Mouse (Mus musculus): ENCODE results near the gene Gm20388. TPM values are rescaled to one million over a fixed set of nuclear protein-coding genes. Genes with fewer than 3 reads are reported as not detected.

Gm20388 gene
- polyA plus RNA-seq, 1 experiment from 2014 or later = 12.4 TPM

GRCm38 (mm10) chr8:122369665-122370064, 2459.0 kb downstream of the Gm20388 start:
- H3K9me3 ChIP-seq (ENCODE audit: control insufficient read depth, low read length) = no peaks in the 10 kb centered on the region
- no peak overlapping the region for H3K4me3 ChIP-seq (ENCODE audit: low read length)
- WGBS = 13% methylated on average over 9 of the region's 9 CpGs
- H3K9ac ChIP-seq (ENCODE audit: low read depth, low read length) = no peak overlapping the region
- H3K36me3 ChIP-seq (ENCODE audit: control insufficient read depth, insufficient read depth, low read length) = no peaks in the 10 kb centered on the region
- H3K4me2 ChIP-seq (ENCODE audit: low read length) = no peak overlapping the region
- peak; percentile 64 for ATAC-seq
- no peak overlapping the region for H3K27ac ChIP-seq (ENCODE audit: low read depth, low read length)
- H3K27me3 ChIP-seq (replicated peaks; ENCODE audit: control insufficient read depth, insufficient read depth, low read length) = no peaks in the 10 kb centered on the region
- H3K4me1 ChIP-seq (ENCODE audit: control insufficient read depth, insufficient read depth, low read depth, low read length) = no peaks in the 10 kb centered on the region

DNA sequence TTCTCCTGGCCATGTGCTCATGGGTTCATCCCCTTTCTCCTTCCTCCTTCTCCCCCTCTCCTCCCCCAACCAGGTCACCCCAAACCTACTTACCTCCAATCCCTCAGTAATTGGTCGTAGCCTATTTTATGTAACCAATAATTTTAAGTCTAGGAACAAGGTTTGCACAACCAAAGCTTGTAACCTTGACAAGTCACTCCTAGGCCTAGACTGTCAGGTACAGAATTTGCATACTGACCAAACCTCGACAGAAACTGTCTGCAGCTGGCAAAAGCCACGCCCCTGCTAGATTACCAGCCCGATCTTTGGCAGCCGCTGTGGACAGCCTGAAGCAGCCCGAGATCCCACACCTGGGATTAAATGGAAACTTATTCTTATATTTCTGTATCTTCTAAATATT, 2461.1 kb downstream of the Gm20388 start:
- WGBS = 77% methylated on average over 6 of the region's 6 CpGs
- peaks cover 3% of the 10 kb centered on the region for H3K4me1 ChIP-seq (ENCODE audit: control insufficient read depth, insufficient read depth, low read depth, low read length)
- no peak overlapping the region for H3K4me3 ChIP-seq (ENCODE audit: low read length)
- no peak overlapping the region for H3K27ac ChIP-seq (ENCODE audit: low read depth, low read length)
- H3K9ac ChIP-seq (ENCODE audit: low read depth, low read length) = no peak overlapping the region
- H3K36me3 ChIP-seq (ENCODE audit: control insufficient read depth, insufficient read depth, low read length) = no peaks in the 10 kb centered on the region
- ATAC-seq = no peak
- no peak overlapping the region for H3K4me2 ChIP-seq (ENCODE audit: low read length)
- no peaks in the 10 kb centered on the region for H3K9me3 ChIP-seq (ENCODE audit: control insufficient read depth, low read length)
- H3K27me3 ChIP-seq (replicated peaks; ENCODE audit: control insufficient read depth, insufficient read depth, low read length) = no peaks in the 10 kb centered on the region

GRCm38 (mm10) chr8:122375320-122375719, 2464.7 kb downstream of the Gm20388 start:
- no peaks in the 10 kb centered on the region for H3K9me3 ChIP-seq (ENCODE audit: control insufficient read depth, low read length)
- WGBS = 98% methylated on average over 7 of the region's 7 CpGs
- H3K27me3 ChIP-seq (replicated peaks; ENCODE audit: control insufficient read depth, insufficient read depth, low read length) = no peaks in the 10 kb centered on the region
- no peak overlapping the region; the same call in 1 of the 2 replicates for H3K4me3 ChIP-seq (ENCODE audit: low read length)
- peaks cover 15% of the 10 kb centered on the region for H3K4me1 ChIP-seq (ENCODE audit: control insufficient read depth, insufficient read depth, low read depth, low read length)
- no peak for ATAC-seq
- no peak overlapping the region for H3K27ac ChIP-seq (ENCODE audit: low read depth, low read length)
- H3K36me3 ChIP-seq (ENCODE audit: control insufficient read depth, insufficient read depth, low read length) = no peaks in the 10 kb centered on the region; the same call in 1 of the 2 replicates
- no peak overlapping the region for H3K9ac ChIP-seq (ENCODE audit: low read depth, low read length)
- H3K4me2 ChIP-seq (ENCODE audit: low read length) = peak overlapping the region; percentile 66

DNA sequence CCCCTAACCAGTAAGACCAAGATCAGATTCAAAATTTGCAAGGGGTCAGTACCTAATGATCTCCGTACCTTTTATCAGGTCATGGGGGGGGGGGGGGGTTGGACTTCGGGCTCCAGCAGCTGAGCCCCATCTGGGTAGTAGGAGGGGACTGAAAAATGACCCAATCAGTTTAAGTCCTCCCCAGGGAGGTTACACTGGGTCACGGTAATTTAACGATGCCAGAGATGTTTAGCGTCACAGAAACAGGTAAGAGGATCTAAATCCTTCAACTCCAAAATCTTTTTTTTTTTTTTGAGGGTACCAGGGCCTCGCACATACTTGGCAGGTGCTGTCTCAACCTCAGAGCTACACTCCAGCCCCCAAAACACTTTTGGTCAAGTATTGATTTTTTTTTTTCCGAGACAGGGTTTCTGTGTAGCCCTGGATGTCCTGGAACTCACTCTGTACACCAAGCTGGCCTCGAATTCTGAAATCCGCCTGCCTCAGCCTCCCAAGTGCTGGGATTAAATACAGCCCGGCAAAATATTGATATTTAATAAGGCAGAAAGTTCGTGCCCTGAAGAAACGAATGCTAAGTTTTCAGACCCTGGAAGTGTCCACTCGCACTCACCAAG, 2465.2 kb downstream of the Gm20388 start:
- Histone ChIP-seq H3K9me3 (ENCODE audit: control insufficient read depth, low read length) (no peaks in the 10 kb centered on the region), H3K9ac (ENCODE audit: low read depth, low read length) (peak overlapping the region; percentile 58), H3K4me1 (ENCODE audit: control insufficient read depth, insufficient read depth, low read depth, low read length) (peaks cover 15% of the 10 kb centered on the region), H3K27ac (ENCODE audit: low read depth, low read length) (peak overlapping the region; percentile 40; the same call in 1 of the 2 replicates), H3K27me3 (replicated peaks; ENCODE audit: control insufficient read depth, insufficient read depth, low read length) (no peaks in the 10 kb centered on the region), H3K4me2 (ENCODE audit: low read length) (peak overlapping the region; percentile 66), H3K36me3 (ENCODE audit: control insufficient read depth, insufficient read depth, low read length) (no peaks in the 10 kb centered on the region; the same call in 1 of the 2 replicates), H3K4me3 (ENCODE audit: low read length) (peak overlapping the region; percentile 90)
- 28% methylated on average over 13 of the region's 13 CpGs for WGBS
- ATAC-seq = peak; percentile 44

DNA sequence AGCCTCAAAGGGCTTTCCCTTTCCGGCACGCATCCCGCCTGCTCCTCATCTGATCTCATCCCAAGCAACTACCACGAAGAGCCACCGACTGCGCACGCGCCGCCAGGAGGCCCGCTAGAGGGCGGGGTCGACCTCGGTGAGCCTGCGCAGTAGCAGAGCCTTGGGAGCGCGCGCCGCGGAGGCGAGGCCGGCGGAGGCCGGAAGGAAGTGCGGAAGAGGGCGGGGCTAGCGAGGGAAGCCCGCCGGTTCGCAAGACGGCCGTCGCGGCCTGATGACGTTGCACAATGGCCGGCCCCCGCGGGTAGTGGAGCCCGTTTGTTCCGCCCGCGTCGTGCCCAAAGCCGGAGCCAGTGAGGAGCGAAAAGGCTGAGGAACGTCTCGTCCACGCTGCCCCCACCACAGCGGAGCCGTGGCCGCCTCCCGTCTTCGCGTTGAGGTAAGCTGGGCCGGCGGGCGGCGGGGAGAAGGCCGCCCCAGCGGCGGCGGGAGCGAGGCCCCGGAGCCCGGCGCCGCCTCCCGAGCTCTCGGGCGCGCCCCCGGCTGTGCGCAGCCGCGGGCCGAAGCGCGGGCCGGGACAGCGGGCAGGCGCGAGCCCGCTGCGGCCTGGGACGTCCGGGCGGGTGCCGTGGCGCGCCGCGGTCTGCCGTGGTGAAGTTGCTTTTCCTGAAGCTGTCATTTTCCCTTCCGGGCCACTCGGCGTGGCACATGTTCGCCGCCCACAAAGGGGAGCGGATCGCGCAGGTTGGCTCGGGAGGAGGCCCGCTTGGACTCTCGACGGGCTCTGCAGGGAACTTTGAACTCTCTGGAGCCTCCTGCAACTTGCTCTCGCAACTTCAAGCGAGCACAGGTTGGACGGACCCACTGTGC, 2466.0 kb downstream of the Gm20388 start, which contains the start of gene Zc3h18:
TSS of gene Zc3h18 (plus strand) at position 245 of the 867 bp plus-strand sequence.
- no peaks in the 10 kb centered on the region for H3K9me3 ChIP-seq (ENCODE audit: control insufficient read depth, low read length)
- H3K27me3 ChIP-seq (replicated peaks; ENCODE audit: control insufficient read depth, insufficient read depth, low read length) = no peaks in the 10 kb centered on the region
- under 1% methylated on average over 82 of the region's 107 CpGs for WGBS
- H3K36me3 ChIP-seq (ENCODE audit: control insufficient read depth, insufficient read depth, low read length) = no peaks in the 10 kb centered on the region; the same call in 1 of the 2 replicates
- ATAC-seq = peak; percentile 96
- peak within 1 kb of the TSS; percentile 91 for H3K27ac ChIP-seq (ENCODE audit: low read depth, low read length)
- H3K9ac ChIP-seq (ENCODE audit: low read depth, low read length) = peak within 1 kb of the TSS; percentile 94
- peak within 1 kb of the TSS; percentile 90 for H3K4me3 ChIP-seq (ENCODE audit: low read length)
- H3K4me1 ChIP-seq (ENCODE audit: control insufficient read depth, insufficient read depth, low read depth, low read length) = peaks cover 15% of the 10 kb centered on the region
- peak within 1 kb of the TSS; percentile 80 for H3K4me2 ChIP-seq (ENCODE audit: low read length)

GRCm38 (mm10) chr8:122383039-122383438, 2472.4 kb downstream of the Gm20388 start:
- ATAC-seq = no peak
- Histone ChIP-seq H3K9ac (ENCODE audit: low read depth, low read length) (no peak overlapping the region), H3K4me1 (ENCODE audit: control insufficient read depth, insufficient read depth, low read depth, low read length) (peaks cover 2% of the 10 kb centered on the region), H3K9me3 (ENCODE audit: control insufficient read depth, low read length) (no peaks in the 10 kb centered on the region), H3K36me3 (ENCODE audit: control insufficient read depth, insufficient read depth, low read length) (peaks cover 22% of the 10 kb centered on the region), H3K27ac (ENCODE audit: low read depth, low read length) (no peak overlapping the region), H3K4me2 (ENCODE audit: low read length) (no peak overlapping the region), H3K27me3 (replicated peaks; ENCODE audit: control insufficient read depth, insufficient read depth, low read length) (no peaks in the 10 kb centered on the region), H3K4me3 (ENCODE audit: low read length) (no peak overlapping the region)
- WGBS = 87% methylated on average over 4 of the region's 4 CpGs

GRCm38 (mm10) chr8:122389357-122389756, 2478.7 kb downstream of the Gm20388 start:
- H3K27ac ChIP-seq (ENCODE audit: low read depth, low read length) = no peak overlapping the region
- WGBS = 86% methylated on average over 3 of the region's 3 CpGs
- H3K4me2 ChIP-seq (ENCODE audit: low read length) = no peak overlapping the region
- no peak overlapping the region for H3K4me3 ChIP-seq (ENCODE audit: low read length)
- H3K9me3 ChIP-seq (ENCODE audit: control insufficient read depth, low read length) = 0 out of 2 replicates have a peak, but pooled peaks cover 3% of the 10 kb centered on the region
- H3K4me1 ChIP-seq (ENCODE audit: control insufficient read depth, insufficient read depth, low read depth, low read length) = no peaks in the 10 kb centered on the region
- peaks cover 40% of the 10 kb centered on the region for H3K36me3 ChIP-seq (ENCODE audit: control insufficient read depth, insufficient read depth, low read length)
- H3K27me3 ChIP-seq (replicated peaks; ENCODE audit: control insufficient read depth, insufficient read depth, low read length) = no peaks in the 10 kb centered on the region
- ATAC-seq = no peak
- no peak overlapping the region for H3K9ac ChIP-seq (ENCODE audit: low read depth, low read length)

GRCm38 (mm10) chr8:122390758-122391157, 2480.1 kb downstream of the Gm20388 start:
- H3K4me3 ChIP-seq (ENCODE audit: low read length) = no peak overlapping the region
- H3K4me2 ChIP-seq (ENCODE audit: low read length) = no peak overlapping the region
- ATAC-seq = no peak
- H3K36me3 ChIP-seq (ENCODE audit: control insufficient read depth, insufficient read depth, low read length) = peaks cover 40% of the 10 kb centered on the region
- no peak overlapping the region for H3K27ac ChIP-seq (ENCODE audit: low read depth, low read length)
- WGBS = 92% methylated on average over 3 of the region's 3 CpGs
- 0 out of 2 replicates have a peak, but pooled peaks cover 3% of the 10 kb centered on the region for H3K9me3 ChIP-seq (ENCODE audit: control insufficient read depth, low read length)
- no peaks in the 10 kb centered on the region for H3K27me3 ChIP-seq (replicated peaks; ENCODE audit: control insufficient read depth, insufficient read depth, low read length)
- no peaks in the 10 kb centered on the region for H3K4me1 ChIP-seq (ENCODE audit: control insufficient read depth, insufficient read depth, low read depth, low read length)
- H3K9ac ChIP-seq (ENCODE audit: low read depth, low read length) = no peak overlapping the region

DNA sequence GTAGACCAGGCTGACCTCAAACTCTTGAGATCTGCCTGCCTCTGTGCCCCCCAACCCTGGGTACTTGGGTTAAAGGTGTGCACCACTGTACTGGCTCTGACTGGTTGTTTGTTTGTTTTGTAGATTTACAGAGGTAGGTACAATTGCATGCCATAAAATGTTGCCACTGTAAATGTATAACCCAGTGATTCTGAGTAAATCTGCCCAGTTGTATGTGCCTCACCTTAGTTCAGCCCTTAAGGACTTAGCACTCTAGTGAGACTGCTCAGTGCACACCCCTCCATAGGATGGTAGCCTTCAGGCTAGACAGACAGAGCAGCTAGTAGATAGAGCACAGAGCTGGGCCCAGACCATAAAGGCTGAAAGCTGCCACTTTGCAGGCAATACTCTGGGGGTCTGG, 2483.1 kb downstream of the Gm20388 start:
- ATAC-seq = no peak
- H3K9ac ChIP-seq (ENCODE audit: low read depth, low read length) = no peak overlapping the region

More for the DNA sequence above, 2483.1 kb downstream of the Gm20388 start:
- no peaks in the 10 kb centered on the region for H3K27me3 ChIP-seq (replicated peaks; ENCODE audit: control insufficient read depth, insufficient read depth, low read length)
- H3K4me2 ChIP-seq (ENCODE audit: low read length) = no peak overlapping the region
- H3K4me3 ChIP-seq (ENCODE audit: low read length) = no peak overlapping the region
- 0 out of 2 replicates have a peak, but pooled peaks cover 3% of the 10 kb centered on the region for H3K9me3 ChIP-seq (ENCODE audit: control insufficient read depth, low read length)
- H3K4me1 ChIP-seq (ENCODE audit: control insufficient read depth, insufficient read depth, low read depth, low read length) = no peaks in the 10 kb centered on the region
- H3K27ac ChIP-seq (ENCODE audit: low read depth, low read length) = no peak overlapping the region
- peaks cover 34% of the 10 kb centered on the region for H3K36me3 ChIP-seq (ENCODE audit: control insufficient read depth, insufficient read depth, low read length)
